Mouse (Mus musculus): ENCODE results near the gene Sv2a. TPM values are rescaled to one million over a fixed set of nuclear protein-coding genes. Genes with fewer than 3 reads are reported as not detected.

Gene Sv2a
- total RNA-seq, 2 experiments from 2014 or later: 19.3 to 20.6 TPM

GRCm38 (mm10) chr3:96220765-96221639, 40.1 kb downstream of the Sv2a start, which contains the start of the genes Hist2h2ac and Hist2h2be:
TSS of gene Hist2h2ac (minus strand) at chr3:96220880.
TSS of gene Hist2h2be (plus strand) at chr3:96221119.
- peak; percentile 80 for DNase-seq

- no peak for DNase-seq
Measured at GRCm38 (mm10) chr3:96221640-96222038, 40.7 kb downstream of the Sv2a start.

GRCm38 (mm10) chr3:96222774-96223173, 41.8 kb downstream of the Sv2a start:
- DNase-seq: no peak

GRCm38 (mm10) chr3:96225421-96225820, 44.5 kb downstream of the Sv2a start:
- no peak for DNase-seq

DNA sequence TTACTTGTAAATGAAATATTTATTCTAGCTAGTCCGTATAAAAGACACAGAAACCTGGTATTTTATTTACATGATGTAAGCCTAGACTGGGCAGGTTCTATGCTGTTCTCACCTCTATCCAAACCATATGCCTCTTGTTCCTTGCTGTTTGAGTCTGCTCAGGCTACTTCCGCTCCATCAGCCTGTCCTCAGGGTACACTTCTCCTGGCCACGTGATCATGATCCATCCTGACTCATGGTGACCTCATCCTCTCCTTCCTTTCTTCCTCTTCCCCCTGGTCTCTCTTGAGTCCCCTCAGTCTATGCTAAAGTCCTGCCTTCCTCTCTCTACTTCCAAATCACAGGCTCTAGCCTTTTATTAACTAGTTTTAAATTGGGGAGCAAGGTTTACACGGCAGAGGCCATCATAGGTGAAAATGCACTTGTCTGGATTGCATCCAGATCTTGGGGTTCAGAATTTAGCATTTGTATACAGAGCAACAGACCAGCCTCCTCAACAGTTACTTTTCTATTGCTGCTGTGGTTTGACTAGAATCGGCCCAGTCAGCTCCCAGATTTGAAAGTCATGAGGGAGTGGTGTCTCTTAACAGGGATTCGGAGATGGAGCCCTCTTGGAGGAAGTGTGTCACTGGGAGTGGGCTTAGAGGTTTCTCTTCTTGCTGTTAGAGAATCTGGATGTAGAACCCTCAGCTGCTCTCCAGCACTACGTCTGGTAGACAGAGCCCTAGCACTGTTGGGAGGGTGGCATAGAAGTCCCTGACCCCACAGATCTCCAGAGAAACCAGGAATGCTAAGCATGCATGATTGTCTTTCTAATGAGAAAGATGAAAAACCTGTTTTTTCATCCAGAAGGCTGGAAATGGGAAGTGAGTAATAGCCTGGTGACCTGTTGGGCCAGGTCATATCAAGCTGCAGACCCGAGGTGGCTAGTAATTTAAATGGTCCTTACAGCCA, 46.0 kb downstream of the Sv2a start:
- no peak for DNase-seq

DNA sequence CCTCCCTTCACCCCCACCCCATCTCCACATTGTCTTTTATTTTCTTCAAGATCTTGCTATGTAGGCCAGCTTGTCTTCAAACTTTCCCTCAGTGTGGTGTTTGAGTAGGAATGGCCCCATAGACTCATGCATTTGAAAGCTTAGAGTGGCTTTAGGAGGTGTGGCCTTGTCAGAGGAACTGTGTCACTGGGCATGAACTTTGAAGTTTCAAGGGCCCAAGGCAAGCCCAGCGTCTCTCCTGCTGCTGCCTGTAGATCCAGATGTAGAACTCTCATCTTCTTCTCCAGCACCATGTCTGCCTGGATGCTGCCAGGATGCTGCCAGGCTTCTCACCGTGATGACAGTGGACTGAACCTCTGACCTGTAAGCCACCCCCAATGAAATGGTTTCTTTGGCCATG, 47.9 kb downstream of the Sv2a start:
- no peak for DNase-seq

- no peak for DNase-seq
Measured at GRCm38 (mm10) chr3:96230404-96230803, 49.5 kb downstream of the Sv2a start.

GRCm38 (mm10) chr3:96230910-96231757, 50.2 kb downstream of the Sv2a start:
- no peak for DNase-seq

DNA sequence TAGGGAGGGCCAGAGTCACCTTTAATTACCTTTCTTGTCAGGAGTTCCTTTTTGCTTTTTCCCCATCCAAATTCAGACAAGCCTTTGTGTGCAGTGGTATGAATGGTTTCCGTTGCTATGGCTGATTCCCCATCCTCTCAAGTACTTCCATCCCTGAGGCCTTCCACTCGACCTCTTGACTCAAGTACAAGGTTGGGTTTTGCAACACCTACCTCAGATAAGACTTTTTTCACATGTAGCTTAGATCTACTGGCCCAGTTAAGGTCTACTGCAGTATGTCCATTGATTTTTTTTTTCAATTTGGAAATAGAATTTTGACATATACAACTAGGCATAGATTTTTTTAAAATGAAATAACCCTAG, 50.8 kb downstream of the Sv2a start:
- DNase-seq: no peak

- DNase-seq: no peak
Measured at GRCm38 (mm10) chr3:96234914-96235313, 54.0 kb downstream of the Sv2a start.

GRCm38 (mm10) chr3:96235836-96236235, 54.9 kb downstream of the Sv2a start:
- DNase-seq: no peak

DNA sequence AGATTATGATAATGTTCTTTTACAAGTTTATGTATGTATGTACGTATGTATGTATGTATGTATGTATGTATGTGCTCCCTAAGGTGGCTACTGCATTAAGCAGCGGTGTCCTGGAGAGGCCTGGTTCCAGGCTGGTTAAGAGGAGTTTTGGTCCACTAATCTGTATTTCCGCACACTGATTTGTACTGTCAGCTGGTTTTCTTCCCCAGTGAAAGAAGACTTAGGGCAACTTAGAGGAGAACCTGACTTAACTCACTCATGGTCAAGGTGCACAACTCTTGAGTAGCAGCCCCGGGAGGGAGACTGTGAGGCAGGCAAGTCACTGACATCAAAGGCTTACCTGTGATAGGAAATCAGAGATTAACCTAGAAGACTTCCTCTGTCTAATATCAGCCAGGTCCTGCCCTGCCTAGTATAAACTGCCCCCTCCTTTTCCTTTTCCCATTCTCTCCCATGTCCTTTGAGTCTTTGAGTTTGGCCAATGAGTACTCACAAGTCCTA, 55.9 kb downstream of the Sv2a start:
- DNase-seq: no peak

DNA sequence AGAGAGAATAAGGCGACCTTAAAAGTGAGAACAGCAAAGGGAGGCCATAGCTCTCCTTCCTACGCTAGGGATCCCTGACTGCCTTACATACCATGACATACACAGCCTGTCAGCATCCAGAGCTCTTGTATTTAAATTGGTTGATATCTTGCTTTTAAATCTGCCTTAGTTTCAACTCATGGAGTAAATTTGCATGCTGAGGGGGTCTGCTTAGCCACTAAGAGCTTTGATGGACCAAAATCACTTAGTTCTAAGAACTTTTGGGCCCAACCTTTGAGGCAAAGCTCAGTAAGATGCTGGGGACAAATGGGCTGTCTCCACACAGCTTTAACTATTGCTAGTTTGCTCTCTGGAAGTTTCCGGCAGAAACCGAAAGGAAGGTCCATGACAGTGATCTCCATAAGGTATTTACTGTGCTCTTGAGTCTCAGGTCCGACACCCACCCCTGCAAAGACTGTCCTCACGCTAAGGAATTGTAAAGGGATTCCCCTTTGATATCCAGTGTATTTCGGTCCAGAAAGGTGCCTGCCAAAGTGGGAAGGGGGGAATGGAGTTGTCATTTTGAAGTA, 56.5 kb downstream of the Sv2a start:
- DNase-seq: no peak

DNA sequence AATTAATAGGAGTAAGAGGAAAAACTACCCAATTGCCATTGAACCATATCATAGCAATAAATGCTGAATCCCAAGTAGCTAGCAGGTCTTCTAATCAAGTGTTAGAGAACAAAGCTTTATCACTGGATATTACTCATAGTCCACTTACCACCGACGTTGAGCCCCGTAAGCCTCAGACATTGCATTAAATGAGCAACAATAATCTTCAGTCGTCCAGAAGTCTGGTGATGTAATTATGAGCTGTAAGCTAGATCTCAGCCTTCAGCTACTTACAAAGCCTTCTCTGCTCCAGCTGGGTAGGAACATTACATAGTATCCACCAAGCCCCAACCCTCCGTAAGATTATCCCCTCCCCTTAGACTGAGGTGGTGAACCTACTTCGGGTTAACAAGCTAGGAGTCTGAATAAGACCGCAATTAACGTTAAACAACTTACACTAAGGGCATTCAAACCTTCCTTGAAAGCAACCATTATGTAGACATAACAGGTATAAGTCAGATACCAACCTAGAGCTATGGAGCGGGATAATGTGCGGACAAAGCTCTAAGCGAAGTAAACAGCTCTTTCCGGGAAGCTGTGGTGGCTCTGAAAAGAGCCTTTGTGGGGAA, 57.1 kb downstream of the Sv2a start:
- no peak for DNase-seq

GRCm38 (mm10) chr3:96238954-96239793, 58.2 kb downstream of the Sv2a start, which contains the start of gene Hist2h3c2:
TSS of gene Hist2h3c2 (minus strand) at chr3:96239127.
- DNase-seq: peak; percentile 45

GRCm38 (mm10) chr3:96239949-96240798, 59.2 kb downstream of the Sv2a start, which contains the start of gene Hist2h2aa2:
TSS of gene Hist2h2aa2 (minus strand) at chr3:96240276.
- peak; percentile 96 for DNase-seq

GRCm38 (mm10) chr3:96240799-96241197, 59.8 kb downstream of the Sv2a start:
- DNase-seq: no peak

- no peak for DNase-seq
Measured at GRCm38 (mm10) chr3:96243921-96244572, 63.1 kb downstream of the Sv2a start.
